Mouse (Mus musculus) lung, adult 2 months (tissue): ENCODE data around the gene Nfkbil1.

Source experiments
- CTCF ChIP-seq: fragments of 200-500 bp; IDR thresholded peaks from 2 replicates; pipeline ENCODE4 v1.5.1; 2011; ENCODE audit warnings: mild to moderate bottlenecking, low read length, control low read depth; ENCODE audit not compliant: insufficient read depth
- POLR2A ChIP-seq: fragments of 200-500 bp; IDR thresholded peaks from 2 replicates; pipeline ENCODE4 v1.6.1; 2011; ENCODE audit warnings: low read depth, mild to moderate bottlenecking, control low read depth, low read length, borderline replicate concordance; ENCODE audit errors: extremely low read depth

DNA sequence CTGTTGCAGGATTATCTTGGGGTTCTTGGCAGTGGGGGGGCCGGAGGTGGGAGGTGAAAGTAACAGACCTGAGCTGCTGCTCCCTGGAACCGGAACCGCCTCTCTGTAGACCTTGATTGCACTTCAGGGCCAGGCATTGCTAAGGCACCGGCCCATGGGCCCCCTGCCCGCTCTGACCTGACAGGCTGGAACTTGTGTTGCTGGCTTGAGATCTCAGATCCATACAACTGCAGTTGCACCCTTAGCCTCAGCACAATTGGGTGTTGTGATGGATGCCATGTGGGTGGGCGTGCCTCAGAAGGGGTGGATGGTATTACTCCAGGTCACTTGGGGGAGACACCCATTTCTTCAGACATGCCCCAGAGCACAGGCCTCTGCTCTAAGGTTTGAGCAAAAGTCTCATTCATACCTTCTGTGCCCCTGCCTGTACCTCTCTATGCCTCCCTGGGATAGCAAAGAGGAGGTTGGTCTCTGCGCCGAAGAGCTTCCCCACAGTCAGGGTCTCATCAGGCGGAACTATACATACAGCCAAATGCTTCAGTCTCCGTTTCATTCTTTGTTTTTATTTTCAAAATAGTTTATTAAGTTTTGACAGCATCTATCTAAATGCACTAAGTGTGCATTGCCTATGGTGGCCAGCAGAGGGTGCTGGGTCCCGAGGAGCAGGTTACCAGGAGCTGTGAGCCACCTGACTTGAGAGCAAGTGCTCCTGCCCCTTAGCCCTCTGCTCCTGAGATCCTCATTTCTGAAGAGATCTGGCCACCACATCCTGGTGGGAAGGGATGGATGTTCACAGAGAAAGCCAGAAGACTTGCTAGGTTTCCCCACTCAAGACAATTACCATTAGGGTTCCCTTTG, 18.9 kb upstream of the Nfkbil1 start:
- peak; percentile 91 for TF ChIP-seq CTCF
- no peak for TF ChIP-seq POLR2A
